Mouse (Mus musculus) heart, postnatal 0 days (tissue): Measurements from ENCODE around the gene Camkmt. TPM values are rescaled to one million over a fixed set of nuclear protein-coding genes. Genes with fewer than 3 reads are reported as not detected.

Experiments used
- ATAC-seq: fragments of 200-750 bp; cut with Nextera tagmentation; 2 replicates; pipeline ENCODE4 v1.8.0; 2017; ENCODE audit warnings: low read depth, moderate number of reproducible peaks, moderate library complexity; ENCODE audit not compliant: insufficient read depth
- DNase-seq: peaks from one replicate; pipeline ENCODE4 v3.0.0-alpha.2; 2016; ENCODE audit warnings: low spot score
- H3K27ac ChIP-seq: fragments of 300-500 bp; sonication (generic); 2 replicates; pipeline ENCODE4 v1.5.1; 2014; ENCODE audit warnings: low read depth, mild to moderate bottlenecking
- H3K27me3 ChIP-seq: fragments of 300-500 bp; sonication (generic); 2 replicates; pipeline ENCODE4 v1.6.1; 2014; ENCODE audit warnings: low read length, mixed read lengths; ENCODE audit not compliant: control insufficient read depth, insufficient read depth
- H3K36me3 ChIP-seq: fragments of 300-500 bp; sonication (generic); replicated peaks from 2 replicates; pipeline ENCODE4 v1.6.1; 2014; ENCODE audit warnings: low read length, mixed read lengths; ENCODE audit not compliant: control insufficient read depth, insufficient read depth
- H3K4me1 ChIP-seq: fragments of 300-500 bp; sonication (generic); 2 replicates; pipeline ENCODE4 v1.6.1; 2014; ENCODE audit warnings: antibody characterized with exemption; ENCODE audit not compliant: control insufficient read depth, insufficient read depth
- H3K4me2 ChIP-seq: fragments of 300-500 bp; sonication (generic); 2 replicates; pipeline ENCODE4 v1.6.1; 2014; ENCODE audit warnings: low read depth, mild to moderate bottlenecking, low read length, moderate library complexity
- H3K4me3 ChIP-seq: fragments of 300-500 bp; sonication (generic); 2 replicates; pipeline ENCODE4 v1.5.1; 2014; ENCODE audit warnings: low read depth, low read length
- H3K9ac ChIP-seq: fragments of 300-500 bp; sonication (generic); replicated peaks from 2 replicates; pipeline ENCODE4 v1.6.1; 2014; ENCODE audit warnings: low read depth, low read length, mixed read lengths
- H3K9me3 ChIP-seq: fragments of 300-500 bp; sonication (generic); replicated peaks from 2 replicates; pipeline ENCODE4 v1.6.1; 2016; ENCODE audit warnings: low read length; ENCODE audit not compliant: control insufficient read depth
- CTCF ChIP-seq: IDR thresholded peaks from 2 replicates; pipeline ENCODE4 v1.5.1; 2016; ENCODE audit warnings: antibody characterized with exemption, control low read depth, low read depth
- EP300 ChIP-seq: IDR thresholded peaks from 2 replicates; pipeline ENCODE4 v1.6.1; 2016; ENCODE audit warnings: antibody characterized with exemption, low read depth
- WGBS: fragments of 180-500 bp; shearing (Covaris S2); extraction: QIAGEN DNeasy Blood & Tissue Kit; methylation state at CpG from one replicate; pipeline ENCODE4 v1.1.7; 2014; 5-methylcytosine and 5-hydroxymethylcytosine counted together
- polyA plus RNA-seq: library from polyadenylated mRNA; unstranded; fragments of >200 nt; fragmentation: Nextera tagmentation; extraction: Ambion mirVana; gene quantifications from 2 replicates; pipeline ENCODE4 v1.2.1, GENCODE M21; 2015
- total RNA-seq: library from RNA; depleted of rRNA; stranded (reverse); fragments of >200 nt; gene quantifications from 2 replicates; pipeline ENCODE4 v1.2.3, GENCODE M21; 2014; ENCODE audit warnings: low replicate concordance

Gene Camkmt
- total and polyA plus RNA-seq, 2 experiments from 2014 or later = 1.7 to 3.4 TPM

DNA sequence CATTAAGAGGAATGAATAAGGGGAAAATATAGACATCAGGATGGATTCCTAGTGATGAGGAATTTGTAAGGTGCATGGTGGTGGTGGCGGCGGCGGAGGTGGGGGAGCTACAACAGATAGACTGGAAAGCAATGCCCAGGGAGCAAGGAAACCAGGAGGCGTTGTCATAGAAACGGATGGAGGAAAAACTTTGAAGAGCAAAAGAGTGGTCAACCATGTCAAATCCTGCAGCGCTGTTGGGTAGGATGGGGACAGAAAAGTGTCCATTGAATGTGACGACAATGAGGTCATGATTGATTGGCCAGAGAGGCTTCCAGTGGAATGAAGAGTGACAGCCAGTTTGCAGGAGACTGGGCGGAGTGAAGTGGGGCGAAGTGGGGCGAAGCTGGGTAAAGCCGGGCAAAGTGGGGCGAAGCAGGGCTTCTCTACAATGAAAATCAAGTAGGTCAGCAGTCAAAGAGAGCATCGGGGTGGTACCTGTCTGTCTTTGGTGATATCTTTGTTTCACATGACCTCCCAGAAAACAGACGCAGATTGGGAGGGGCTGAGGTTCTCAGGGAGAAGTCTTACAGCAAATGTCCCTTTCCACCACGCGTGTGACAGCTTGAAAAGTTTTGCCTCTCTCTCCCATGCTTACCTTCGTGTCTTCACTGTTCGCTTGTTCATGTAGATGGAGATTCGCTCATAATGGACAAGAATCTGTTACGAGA lies 181.3 kb downstream of the Camkmt start:
- no peak overlapping the region for H3K27ac ChIP-seq
- DNase-seq (no peak), ATAC-seq (no peak)
- no peaks in the 10 kb centered on the region for H3K9me3 ChIP-seq
- 85% methylated on average over 20 of the region's 20 CpGs for WGBS
- H3K4me1 ChIP-seq = no peaks in the 10 kb centered on the region
- no peak overlapping the region for H3K9ac ChIP-seq
- no peaks in the 10 kb centered on the region for H3K36me3 ChIP-seq
- H3K27me3 ChIP-seq = no peaks in the 10 kb centered on the region
- no peak for TF ChIP-seq EP300
- no peak for TF ChIP-seq CTCF
- no peak overlapping the region for H3K4me2 ChIP-seq
- H3K4me3 ChIP-seq = no peak overlapping the region

DNA sequence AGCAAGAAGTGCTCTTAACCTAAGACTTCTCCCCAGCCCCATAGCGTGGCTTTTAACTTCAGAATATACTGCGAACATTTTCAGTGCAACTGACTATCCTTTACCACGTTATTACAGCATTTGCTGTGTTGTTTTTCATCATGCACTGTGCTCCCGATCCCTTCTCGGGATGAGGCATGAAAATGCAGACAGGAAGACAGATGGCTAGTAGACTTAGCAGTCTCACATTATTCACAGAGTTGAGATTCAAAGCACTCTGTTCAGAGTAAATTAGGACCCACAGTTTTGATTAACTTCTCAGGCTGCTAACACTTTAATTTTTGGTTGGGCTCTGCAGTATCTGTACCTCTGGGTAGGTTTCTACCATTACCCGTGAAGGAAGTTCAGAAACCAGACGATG lies 189.4 kb downstream of the Camkmt start:
- no peaks in the 10 kb centered on the region for H3K27me3 ChIP-seq
- H3K4me2 ChIP-seq = no peak overlapping the region
- no peak overlapping the region for H3K4me3 ChIP-seq
- 78% methylated on average over 7 of the region's 7 CpGs for WGBS
- H3K36me3 ChIP-seq = no peaks in the 10 kb centered on the region
- TF ChIP-seq EP300 = no peak
- no peak for TF ChIP-seq CTCF
- no peaks in the 10 kb centered on the region for H3K4me1 ChIP-seq
- DNase-seq (no peak), ATAC-seq (no peak)
- no peak overlapping the region for H3K9ac ChIP-seq
- no peaks in the 10 kb centered on the region for H3K9me3 ChIP-seq
- no peak overlapping the region for H3K27ac ChIP-seq

DNA sequence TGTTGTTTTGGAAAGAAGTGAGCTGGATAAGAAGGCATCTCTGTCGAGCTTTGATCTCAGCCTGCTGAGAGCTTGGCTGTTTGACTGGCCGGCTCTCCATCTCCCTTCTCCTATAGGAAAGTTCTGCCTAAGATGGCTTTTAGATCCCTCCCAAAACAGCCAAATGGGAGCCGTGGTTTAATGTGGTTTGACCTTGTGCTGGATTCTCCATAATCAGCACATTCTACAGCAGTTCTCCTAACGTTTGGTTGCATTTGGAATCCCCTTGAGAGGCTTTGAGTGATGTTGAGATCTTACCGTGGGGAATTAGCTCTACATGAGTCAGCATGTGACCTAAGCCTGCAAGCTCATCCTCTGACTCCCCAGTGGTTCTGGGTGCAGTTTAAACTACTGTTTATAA lies 192.1 kb downstream of the Camkmt start:
- DNase-seq = no peak
- TF ChIP-seq EP300 (no peak), CTCF (no peak)
- Histone ChIP-seq H3K36me3 (no peaks in the 10 kb centered on the region), H3K4me1 (no peaks in the 10 kb centered on the region), H3K4me3 (no peak overlapping the region), H3K27me3 (no peaks in the 10 kb centered on the region), H3K27ac (no peak overlapping the region), H3K4me2 (no peak overlapping the region), H3K9ac (no peak overlapping the region), H3K9me3 (no peaks in the 10 kb centered on the region)
- WGBS = 41% methylated on average over 5 of the region's 5 CpGs
- no peak for ATAC-seq

DNA sequence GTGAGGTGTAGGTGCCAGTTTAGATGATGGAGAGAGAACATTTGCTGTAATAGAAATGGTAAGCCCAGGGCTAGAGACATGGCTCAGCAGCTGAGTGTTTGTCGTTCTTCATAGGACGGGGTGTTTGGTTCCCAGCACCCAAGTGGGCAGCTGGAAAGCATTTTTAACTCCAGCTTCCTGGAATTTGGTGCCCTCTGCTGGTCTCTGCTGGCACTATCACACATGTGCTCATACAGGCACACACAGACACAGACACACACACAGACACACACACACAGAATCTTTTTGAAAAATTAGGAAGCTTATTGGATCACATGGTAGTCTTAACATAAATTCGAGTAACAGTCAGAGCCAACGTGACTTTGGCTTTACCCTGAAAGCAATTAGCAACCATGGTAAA lies 200.8 kb downstream of the Camkmt start:
- Histone ChIP-seq H3K4me2 (no peak overlapping the region), H3K27me3 (no peaks in the 10 kb centered on the region), H3K27ac (no peak overlapping the region), H3K9ac (no peak overlapping the region), H3K9me3 (no peaks in the 10 kb centered on the region), H3K36me3 (no peaks in the 10 kb centered on the region), H3K4me1 (no peaks in the 10 kb centered on the region), H3K4me3 (no peak overlapping the region)
- DNase-seq (no peak), ATAC-seq (no peak)
- TF ChIP-seq EP300 (no peak), CTCF (no peak)
- 95% methylated on average over 4 of the region's 4 CpGs for WGBS

DNA sequence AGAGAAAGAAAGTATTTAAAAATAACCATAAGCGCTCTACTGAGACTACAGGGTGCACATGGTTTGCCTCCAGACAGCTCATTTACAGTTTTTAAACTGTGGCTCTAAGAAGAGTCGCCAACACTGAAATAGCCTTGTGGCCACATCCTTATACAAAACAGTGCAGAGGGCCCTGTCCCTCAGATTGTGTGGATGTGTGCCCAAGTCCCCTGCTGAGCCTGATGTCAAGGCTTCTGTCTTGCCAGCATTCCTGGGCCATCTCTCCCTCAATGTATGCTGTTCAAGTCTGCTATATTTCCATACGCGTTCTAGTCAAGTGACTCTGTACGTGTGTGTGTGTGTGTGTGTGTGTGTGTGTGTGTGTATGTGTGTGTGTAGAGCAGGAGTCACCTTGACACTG lies 201.2 kb downstream of the Camkmt start:
- H3K27me3 ChIP-seq = no peaks in the 10 kb centered on the region
- H3K9me3 ChIP-seq = no peaks in the 10 kb centered on the region
- WGBS = 82% methylated on average over 5 of the region's 5 CpGs
- no peak overlapping the region for H3K9ac ChIP-seq
- TF ChIP-seq CTCF = no peak
- TF ChIP-seq EP300 = no peak
- DNase-seq = no peak
- ATAC-seq = no peak
- H3K36me3 ChIP-seq = no peaks in the 10 kb centered on the region
- H3K4me3 ChIP-seq = no peak overlapping the region
- no peaks in the 10 kb centered on the region for H3K4me1 ChIP-seq
- H3K27ac ChIP-seq = no peak overlapping the region
- no peak overlapping the region for H3K4me2 ChIP-seq

DNA sequence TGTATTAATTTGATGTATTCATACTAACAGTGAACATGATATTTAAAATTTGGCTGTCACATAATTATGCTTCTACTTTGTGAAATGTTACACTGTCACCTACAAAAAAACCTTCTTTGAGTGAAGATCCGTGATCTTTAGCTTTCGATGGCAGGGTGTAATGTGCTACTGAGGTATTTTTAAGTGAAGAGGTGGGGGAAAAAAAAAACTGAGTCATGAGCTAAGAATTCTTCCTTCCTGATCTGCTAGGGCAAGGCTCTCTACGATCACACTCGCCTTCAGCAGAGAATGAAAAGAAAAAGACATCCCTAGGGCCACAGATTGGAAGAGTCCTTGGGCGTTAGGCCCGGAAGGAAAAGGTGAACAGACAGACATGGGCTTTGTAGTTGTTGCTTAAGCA lies 201.9 kb downstream of the Camkmt start:
- Histone ChIP-seq H3K27me3 (no peaks in the 10 kb centered on the region), H3K4me1 (no peaks in the 10 kb centered on the region), H3K9me3 (no peaks in the 10 kb centered on the region), H3K4me2 (no peak overlapping the region), H3K9ac (no peak overlapping the region), H3K27ac (no peak overlapping the region), H3K36me3 (no peaks in the 10 kb centered on the region), H3K4me3 (no peak overlapping the region)
- no peak for ATAC-seq
- DNase-seq = no peak
- WGBS = 70% methylated on average over 6 of the region's 6 CpGs
- no peak for TF ChIP-seq EP300
- no peak for TF ChIP-seq CTCF
